Mouse (Mus musculus): ENCODE data around the gene Atp1a4. TPM values are rescaled to one million over a fixed set of nuclear protein-coding genes. Genes with fewer than 3 reads are reported as not detected.

Atp1a4 gene
- polyA plus RNA-seq, 1 experiment from 2014 or later = not detected

GRCm38 (mm10) chr1:172186401-172187289 is 71.6 kb downstream of the Atp1a4 start:
- H3K4me1 ChIP-seq = no peaks in the 10 kb centered on the region
- H3K4me2 ChIP-seq = no peak overlapping the region
- peaks cover 75% of the 10 kb centered on the region for H3K36me3 ChIP-seq
- H3K9me3 ChIP-seq = no peaks in the 10 kb centered on the region
- 94% methylated on average over 10 of the region's 10 CpGs for WGBS
- no peak overlapping the region for H3K4me3 ChIP-seq
- no peak overlapping the region for H3K9ac ChIP-seq
- peak; percentile 52; the same call in 1 of the 2 replicates for ATAC-seq (ENCODE audit: insufficient number of reproducible peaks, insufficient read depth, low FRiP score, low TSS enrichment, low read depth)
- no peaks in the 10 kb centered on the region for H3K27me3 ChIP-seq
- H3K27ac ChIP-seq = no peak overlapping the region

- Histone ChIP-seq H3K9ac (no peak overlapping the region), H3K4me1 (no peaks in the 10 kb centered on the region), H3K9me3 (no peaks in the 10 kb centered on the region), H3K4me2 (no peak overlapping the region), H3K27ac (no peak overlapping the region), H3K4me3 (no peak overlapping the region), H3K36me3 (peaks cover 74% of the 10 kb centered on the region), H3K27me3 (no peaks in the 10 kb centered on the region)
- no peak for ATAC-seq (ENCODE audit: insufficient number of reproducible peaks, insufficient read depth, low FRiP score, low TSS enrichment, low read depth)
These were observed 74.3 kb downstream of the Atp1a4 start for GRCm38 (mm10) chr1:172183915-172184314.

GRCm38 (mm10) chr1:172183056-172183455 is 75.2 kb downstream of the Atp1a4 start:
- peaks cover 74% of the 10 kb centered on the region for H3K36me3 ChIP-seq
- WGBS = 94% methylated on average over 6 of the region's 6 CpGs

GRCm38 (mm10) chr1:172181777-172182176 is 76.4 kb downstream of the Atp1a4 start:
- Histone ChIP-seq H3K27ac (no peak overlapping the region), H3K4me3 (no peak overlapping the region), H3K36me3 (peaks cover 71% of the 10 kb centered on the region), H3K9me3 (no peaks in the 10 kb centered on the region), H3K9ac (no peak overlapping the region), H3K4me1 (no peaks in the 10 kb centered on the region), H3K4me2 (no peak overlapping the region), H3K27me3 (no peaks in the 10 kb centered on the region)
- no peak for ATAC-seq (ENCODE audit: insufficient number of reproducible peaks, insufficient read depth, low FRiP score, low TSS enrichment, low read depth)
- 93% methylated on average over 3 of the region's 3 CpGs for WGBS

More at GRCm38 (mm10) chr1:172183056-172183455, 75.2 kb downstream of the Atp1a4 start:
- Histone ChIP-seq H3K4me3 (no peak overlapping the region), H3K27me3 (no peaks in the 10 kb centered on the region), H3K4me2 (no peak overlapping the region), H3K27ac (no peak overlapping the region), H3K4me1 (no peaks in the 10 kb centered on the region), H3K9me3 (no peaks in the 10 kb centered on the region), H3K9ac (no peak overlapping the region)
- no peak for ATAC-seq (ENCODE audit: insufficient number of reproducible peaks, insufficient read depth, low FRiP score, low TSS enrichment, low read depth)

- Histone ChIP-seq H3K4me1 (no peaks in the 10 kb centered on the region), H3K36me3 (peaks cover 69% of the 10 kb centered on the region), H3K27me3 (no peaks in the 10 kb centered on the region), H3K27ac (no peak overlapping the region), H3K4me2 (no peak overlapping the region), H3K9ac (no peak overlapping the region), H3K9me3 (no peaks in the 10 kb centered on the region), H3K4me3 (no peak overlapping the region)
- ATAC-seq (ENCODE audit: insufficient number of reproducible peaks, insufficient read depth, low FRiP score, low TSS enrichment, low read depth) = no peak
- 65% methylated on average over 4 of the region's 4 CpGs for WGBS
These were observed 77.3 kb downstream of the Atp1a4 start for GRCm38 (mm10) chr1:172180881-172181280.

- Histone ChIP-seq H3K36me3 (peaks cover 76% of the 10 kb centered on the region), H3K4me3 (no peak overlapping the region), H3K27ac (no peak overlapping the region), H3K9ac (no peak overlapping the region), H3K4me1 (no peaks in the 10 kb centered on the region), H3K4me2 (no peak overlapping the region), H3K27me3 (no peaks in the 10 kb centered on the region), H3K9me3 (no peaks in the 10 kb centered on the region)
- no peak for ATAC-seq (ENCODE audit: insufficient number of reproducible peaks, insufficient read depth, low FRiP score, low TSS enrichment, low read depth)
- WGBS = 78% methylated on average over 7 of the region's 7 CpGs
These were observed 79.1 kb downstream of the Atp1a4 start for GRCm38 (mm10) chr1:172179102-172179501.

GRCm38 (mm10) chr1:172177791-172178190 is 80.4 kb downstream of the Atp1a4 start:
- WGBS = 88% methylated on average over 7 of the region's 7 CpGs
- H3K4me3 ChIP-seq = no peak overlapping the region
- no peak overlapping the region for H3K27ac ChIP-seq
- H3K27me3 ChIP-seq = no peaks in the 10 kb centered on the region
- ATAC-seq (ENCODE audit: insufficient number of reproducible peaks, insufficient read depth, low FRiP score, low TSS enrichment, low read depth) = no peak
- no peaks in the 10 kb centered on the region for H3K9me3 ChIP-seq
- H3K4me2 ChIP-seq = no peak overlapping the region
- no peak overlapping the region for H3K9ac ChIP-seq
- H3K36me3 ChIP-seq = peaks cover 85% of the 10 kb centered on the region
- no peaks in the 10 kb centered on the region for H3K4me1 ChIP-seq

Other genes with a start within 250 kb of the Atp1a4 start
- gene Vangl2, start 230.0 kb downstream of the Atp1a4 start, polyA plus RNA-seq (2015; fragmentation: Nextera tagmentation; extraction: Ambion mirVana) = 22.1 and 25.2 TPM in 2 replicates
- 0.66 and 1.5 TPM in 2 replicates for gene Nhlh1, start 200.8 kb downstream of the Atp1a4 start, polyA plus RNA-seq (2015; fragmentation: Nextera tagmentation; extraction: Ambion mirVana)
- gene Copa, start 175.9 kb downstream of the Atp1a4 start, polyA plus RNA-seq (2015; fragmentation: Nextera tagmentation; extraction: Ambion mirVana) = 216 and 239 TPM in 2 replicates
- 103 and 106 TPM in 2 replicates for gene Ncstn, start 175.6 kb downstream of the Atp1a4 start, polyA plus RNA-seq (2015; fragmentation: Nextera tagmentation; extraction: Ambion mirVana)
- 133 and 152 TPM in 2 replicates for gene Pex19, start 131.7 kb downstream of the Atp1a4 start, polyA plus RNA-seq (2015; fragmentation: Nextera tagmentation; extraction: Ambion mirVana)
- gene Dcaf8, start 110.3 kb downstream of the Atp1a4 start, polyA plus RNA-seq (2015; fragmentation: Nextera tagmentation; extraction: Ambion mirVana) = 150 and 153 TPM in 2 replicates
- gene Pea15a, start 51.6 kb downstream of the Atp1a4 start, polyA plus RNA-seq (2015; fragmentation: Nextera tagmentation; extraction: Ambion mirVana) = 79.3 and 83.7 TPM in 2 replicates
- gene Casq1, start 38.5 kb downstream of the Atp1a4 start, polyA plus RNA-seq (2015; fragmentation: Nextera tagmentation; extraction: Ambion mirVana) = 2.1 and 4.3 TPM in 2 replicates
- 46.9 and 49.8 TPM in 2 replicates for gene Igsf8, start 3.2 kb upstream of the Atp1a4 start, polyA plus RNA-seq (2015; fragmentation: Nextera tagmentation; extraction: Ambion mirVana)
- gene Atp1a2, start 39.6 kb upstream of the Atp1a4 start, polyA plus RNA-seq (2015; fragmentation: Nextera tagmentation; extraction: Ambion mirVana) = 1.9 and 2.5 TPM in 2 replicates
- 0.07 TPM in 1 of 2 replicates, not detected in the other for gene Kcnj9, start 70.9 kb upstream of the Atp1a4 start, polyA plus RNA-seq (2015; fragmentation: Nextera tagmentation; extraction: Ambion mirVana)
- 0.06 TPM in 2 replicates for gene Kcnj10, start 82.8 kb upstream of the Atp1a4 start, polyA plus RNA-seq (2015; fragmentation: Nextera tagmentation; extraction: Ambion mirVana)
- gene Pigm, start 118.1 kb upstream of the Atp1a4 start, polyA plus RNA-seq (2015; fragmentation: Nextera tagmentation; extraction: Ambion mirVana) = 6.6 and 7.3 TPM in 2 replicates
- gene Slamf9, start 216.9 kb upstream of the Atp1a4 start, polyA plus RNA-seq (2015; fragmentation: Nextera tagmentation; extraction: Ambion mirVana) = 0.47 TPM in 1 of 2 replicates, not detected in the other
- 75.6 and 83.2 TPM in 2 replicates for gene Igsf9, start 223.4 kb upstream of the Atp1a4 start, polyA plus RNA-seq (2015; fragmentation: Nextera tagmentation; extraction: Ambion mirVana)
- gene Tagln2, start 241.6 kb upstream of the Atp1a4 start, polyA plus RNA-seq (2015; fragmentation: Nextera tagmentation; extraction: Ambion mirVana) = 133 and 135 TPM in 2 replicates